Mouse (Mus musculus): ENCODE data around the gene Car12. TPM values are rescaled to one million over a fixed set of nuclear protein-coding genes. Genes with fewer than 3 reads are reported as not detected.
A peak's percentile ranks its signal among the peaks of the same experiment; 100 is the strongest.

Car12 gene
- polyA plus RNA-seq, 1 experiment from 2014 or later: 7.9 TPM

DNA sequence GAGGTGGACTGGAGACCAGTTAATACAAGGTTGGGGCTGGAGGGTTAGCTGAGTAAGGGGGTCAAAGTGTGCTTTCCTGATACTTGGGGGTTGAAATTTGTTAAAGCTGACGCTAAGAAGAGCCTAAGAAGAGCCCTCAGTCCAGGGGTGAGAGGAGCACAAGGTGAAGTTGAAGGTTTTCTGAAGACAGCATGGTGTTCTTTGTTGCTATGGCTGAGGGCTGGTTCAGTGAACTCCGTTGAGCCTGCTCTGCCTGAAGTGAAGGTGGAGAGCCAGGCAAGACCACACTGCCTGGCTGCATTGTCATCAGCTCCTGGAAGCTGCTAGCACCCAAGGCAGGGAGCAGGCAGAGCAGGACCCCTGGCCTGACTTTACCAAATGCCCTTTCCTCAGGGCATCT lies 1.9 kb downstream of the Car12 start:
- no peak for ATAC-seq (ENCODE audit: insufficient number of reproducible peaks, insufficient read depth, low FRiP score, low TSS enrichment)
- Histone ChIP-seq H3K27ac (no peak overlapping the region), H3K27me3 (peaks cover 7% of the 10 kb centered on the region), H3K4me3 (no peak overlapping the region), H3K4me1 (peaks cover 11% of the 10 kb centered on the region; the same call in 1 of the 2 replicates), H3K4me2 (replicated peaks) (no peak overlapping the region), H3K9ac (no peak overlapping the region), H3K9me3 (no peaks in the 10 kb centered on the region), H3K36me3 (no peaks in the 10 kb centered on the region)
- WGBS: 78% methylated on average over 2 of the region's 2 CpGs

- Histone ChIP-seq H3K4me1 (peaks cover 11% of the 10 kb centered on the region; the same call in 1 of the 2 replicates), H3K36me3 (no peaks in the 10 kb centered on the region), H3K9ac (no peak overlapping the region), H3K9me3 (no peaks in the 10 kb centered on the region), H3K27ac (no peak overlapping the region), H3K27me3 (peaks cover 7% of the 10 kb centered on the region), H3K4me2 (replicated peaks) (no peak overlapping the region), H3K4me3 (no peak overlapping the region)
- WGBS: 89% methylated on average over 3 of the region's 3 CpGs
- ATAC-seq (ENCODE audit: insufficient number of reproducible peaks, insufficient read depth, low FRiP score, low TSS enrichment): no peak
These were observed 3.0 kb downstream of the Car12 start for GRCm38 (mm10) chr9:66716533-66716932.

- Histone ChIP-seq H3K4me3 (no peak overlapping the region), H3K27ac (no peak overlapping the region), H3K4me1 (peaks cover 15% of the 10 kb centered on the region; the same call in 1 of the 2 replicates), H3K27me3 (no peaks in the 10 kb centered on the region), H3K9ac (no peak overlapping the region), H3K36me3 (no peaks in the 10 kb centered on the region), H3K9me3 (no peaks in the 10 kb centered on the region), H3K4me2 (replicated peaks) (no peak overlapping the region)
- ATAC-seq (ENCODE audit: insufficient number of reproducible peaks, insufficient read depth, low FRiP score, low TSS enrichment): no peak
- WGBS: 91% methylated on average over 8 of the region's 8 CpGs
These were observed 7.4 kb downstream of the Car12 start for GRCm38 (mm10) chr9:66720686-66721450.

GRCm38 (mm10) chr9:66722187-66722868 lies 8.8 kb downstream of the Car12 start:
- H3K36me3 ChIP-seq: no peaks in the 10 kb centered on the region
- no peaks in the 10 kb centered on the region for H3K27me3 ChIP-seq
- H3K4me2 ChIP-seq (replicated peaks): no peak overlapping the region
- H3K4me1 ChIP-seq: peaks cover 27% of the 10 kb centered on the region; the same call in 1 of the 2 replicates
- 59% methylated on average over 5 of the region's 5 CpGs for WGBS
- no peak overlapping the region for H3K4me3 ChIP-seq
- ATAC-seq (ENCODE audit: insufficient number of reproducible peaks, insufficient read depth, low FRiP score, low TSS enrichment): 0 out of 2 replicates have a peak, but pooled peaks have one; percentile 37
- H3K9ac ChIP-seq: no peak overlapping the region
- no peaks in the 10 kb centered on the region for H3K9me3 ChIP-seq
- peak overlapping the region; percentile 75 for H3K27ac ChIP-seq

DNA sequence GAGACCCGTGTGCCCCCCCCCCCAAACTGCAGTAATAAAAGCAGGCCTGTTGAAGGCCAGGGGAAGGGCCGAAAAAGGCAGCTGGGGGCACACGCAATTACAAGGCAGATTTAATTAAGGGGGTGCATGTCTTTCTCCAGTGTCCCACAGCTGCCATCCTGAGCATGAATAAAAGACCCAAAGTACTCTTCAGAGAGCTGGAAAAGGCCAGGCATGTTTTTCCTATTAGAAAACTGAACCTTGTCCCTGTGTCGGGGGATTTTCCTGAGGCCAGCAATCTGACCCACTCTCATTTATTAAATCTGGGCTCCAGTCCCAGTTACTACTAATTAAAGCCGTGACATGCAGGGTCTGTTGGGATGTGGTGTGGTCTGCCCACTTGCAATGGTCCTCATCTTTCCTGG lies 9.4 kb downstream of the Car12 start:
- ATAC-seq (ENCODE audit: insufficient number of reproducible peaks, insufficient read depth, low FRiP score, low TSS enrichment): peak; percentile 26; the same call in 1 of the 2 replicates
- Histone ChIP-seq H3K9ac (no peak overlapping the region), H3K36me3 (no peaks in the 10 kb centered on the region), H3K4me1 (peaks cover 27% of the 10 kb centered on the region; the same call in 1 of the 2 replicates), H3K9me3 (no peaks in the 10 kb centered on the region), H3K27ac (peak overlapping the region; percentile 75), H3K4me2 (replicated peaks) (no peak overlapping the region), H3K4me3 (no peak overlapping the region), H3K27me3 (no peaks in the 10 kb centered on the region)
- 13% methylated on average over 5 of the region's 5 CpGs for WGBS

GRCm38 (mm10) chr9:66725591-66725990 lies 12.1 kb downstream of the Car12 start:
- WGBS: 81% methylated on average over 3 of the region's 3 CpGs
- no peaks in the 10 kb centered on the region for H3K27me3 ChIP-seq
- no peaks in the 10 kb centered on the region for H3K36me3 ChIP-seq
- H3K4me2 ChIP-seq (replicated peaks): no peak overlapping the region
- H3K9me3 ChIP-seq: no peaks in the 10 kb centered on the region
- no peak overlapping the region for H3K9ac ChIP-seq
- no peak for ATAC-seq (ENCODE audit: insufficient number of reproducible peaks, insufficient read depth, low FRiP score, low TSS enrichment)
- H3K27ac ChIP-seq: no peak overlapping the region
- H3K4me1 ChIP-seq: peaks cover 27% of the 10 kb centered on the region; the same call in 1 of the 2 replicates
- no peak overlapping the region for H3K4me3 ChIP-seq

DNA sequence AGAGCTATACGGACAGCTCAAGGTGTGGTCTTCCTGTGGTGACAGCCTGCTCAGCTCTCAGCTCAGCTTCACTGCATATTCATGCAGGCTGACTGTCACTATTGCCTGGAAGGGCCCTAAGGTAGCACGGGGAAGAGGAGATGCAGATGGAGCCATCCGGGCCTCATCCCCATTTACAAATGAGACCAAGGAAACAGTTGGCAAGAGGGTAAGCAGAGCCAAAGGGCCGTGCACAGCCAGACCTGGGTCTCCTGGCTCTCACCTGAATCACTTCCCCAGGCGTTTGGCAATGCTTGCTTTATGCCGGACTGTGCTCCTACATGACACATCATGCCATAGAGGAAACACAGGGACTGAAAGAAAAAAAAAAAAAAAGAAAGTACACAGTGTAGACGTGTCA lies 13.8 kb downstream of the Car12 start:
- WGBS: 70% methylated on average over 7 of the region's 7 CpGs
- Histone ChIP-seq H3K4me2 (replicated peaks) (no peak overlapping the region), H3K27me3 (no peaks in the 10 kb centered on the region), H3K36me3 (no peaks in the 10 kb centered on the region), H3K9me3 (no peaks in the 10 kb centered on the region), H3K9ac (no peak overlapping the region), H3K4me3 (no peak overlapping the region), H3K4me1 (peaks cover 25% of the 10 kb centered on the region; the same call in 1 of the 2 replicates), H3K27ac (no peak overlapping the region)
- ATAC-seq (ENCODE audit: insufficient number of reproducible peaks, insufficient read depth, low FRiP score, low TSS enrichment): no peak

DNA sequence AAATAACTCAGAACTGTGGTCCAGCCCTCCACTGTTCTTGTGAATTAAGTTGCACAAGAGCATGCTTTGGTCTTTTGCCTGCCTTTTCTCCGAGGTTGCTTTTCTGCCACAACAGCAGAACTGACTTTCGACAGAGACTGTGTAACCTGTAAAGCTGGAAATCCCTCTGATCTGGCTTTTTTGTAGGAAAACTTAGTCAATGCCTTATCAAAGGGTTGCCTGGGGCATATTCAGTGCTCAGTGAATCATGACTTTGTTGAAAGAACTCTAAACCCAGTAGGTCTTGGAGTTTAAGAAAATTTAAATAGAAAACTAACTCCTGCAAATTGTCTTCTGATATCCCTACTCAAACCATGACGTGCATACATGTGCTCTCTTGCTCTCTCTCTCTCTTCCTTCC lies 17.1 kb downstream of the Car12 start:
- Histone ChIP-seq H3K4me3 (no peak overlapping the region), H3K27me3 (no peaks in the 10 kb centered on the region), H3K36me3 (no peaks in the 10 kb centered on the region), H3K27ac (no peak overlapping the region), H3K4me1 (peaks cover 19% of the 10 kb centered on the region; the same call in 1 of the 2 replicates), H3K4me2 (replicated peaks) (no peak overlapping the region), H3K9ac (no peak overlapping the region), H3K9me3 (no peaks in the 10 kb centered on the region)
- no peak for ATAC-seq (ENCODE audit: insufficient number of reproducible peaks, insufficient read depth, low FRiP score, low TSS enrichment)
- WGBS: 48% methylated on average over 3 of the region's 3 CpGs

- WGBS: 71% methylated on average over 7 of the region's 7 CpGs
- Histone ChIP-seq H3K36me3 (no peaks in the 10 kb centered on the region), H3K4me3 (no peak overlapping the region), H3K27ac (no peak overlapping the region), H3K9me3 (no peaks in the 10 kb centered on the region), H3K4me2 (replicated peaks) (no peak overlapping the region), H3K27me3 (no peaks in the 10 kb centered on the region), H3K4me1 (peaks cover 17% of the 10 kb centered on the region; the same call in 1 of the 2 replicates), H3K9ac (no peak overlapping the region)
- ATAC-seq (ENCODE audit: insufficient number of reproducible peaks, insufficient read depth, low FRiP score, low TSS enrichment): no peak
These were observed 17.8 kb downstream of the Car12 start for GRCm38 (mm10) chr9:66731284-66731683.

DNA sequence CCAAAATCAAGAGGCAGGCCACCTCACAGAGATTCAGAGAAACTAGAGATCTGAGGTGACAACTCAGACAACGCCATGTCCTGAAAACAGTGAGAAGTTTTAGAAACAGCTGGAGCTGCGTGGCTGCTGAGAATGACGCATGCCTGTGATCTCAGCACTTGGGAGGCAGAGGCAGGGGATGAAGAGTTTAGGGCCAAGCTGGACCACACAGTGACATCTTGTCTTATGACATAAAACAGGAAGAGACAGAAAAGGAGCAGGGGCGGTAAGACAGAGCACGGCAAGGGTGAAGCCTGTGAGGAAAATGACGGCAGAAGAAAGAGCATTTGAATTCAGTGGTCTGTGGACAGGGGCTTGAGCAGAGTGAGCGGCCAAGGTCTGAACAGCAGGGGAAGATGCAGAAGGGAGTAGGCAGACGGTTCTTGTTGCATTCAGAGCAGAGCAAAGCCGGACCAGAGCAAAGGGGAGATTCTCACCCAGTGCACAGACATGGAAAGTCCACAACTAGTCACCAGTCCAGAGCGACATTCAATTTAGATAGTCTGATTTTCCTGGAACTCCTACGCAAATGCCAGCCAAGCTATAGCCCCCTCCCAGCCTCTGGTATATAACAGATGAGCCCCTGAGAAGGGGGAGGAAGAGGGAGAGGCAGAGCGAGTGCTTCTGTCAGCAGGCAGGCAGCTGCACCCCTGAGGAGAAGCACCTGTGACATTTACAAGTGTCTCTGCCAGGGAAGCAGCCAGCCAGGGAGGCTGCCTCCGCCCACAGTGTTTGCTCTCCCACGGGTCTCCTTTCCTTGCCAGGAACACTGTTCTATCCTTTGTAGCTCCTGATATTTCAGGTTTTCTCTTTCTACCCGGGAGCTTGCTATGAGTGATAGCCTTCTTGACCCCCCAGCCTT lies 19.6 kb downstream of the Car12 start:
- Histone ChIP-seq H3K36me3 (no peaks in the 10 kb centered on the region), H3K9me3 (no peaks in the 10 kb centered on the region), H3K27me3 (no peaks in the 10 kb centered on the region), H3K9ac (no peak overlapping the region), H3K4me1 (0 out of 2 replicates have a peak, but pooled peaks cover 6% of the 10 kb centered on the region), H3K27ac (no peak overlapping the region), H3K4me3 (no peak overlapping the region), H3K4me2 (replicated peaks) (no peak overlapping the region)
- no peak for ATAC-seq (ENCODE audit: insufficient number of reproducible peaks, insufficient read depth, low FRiP score, low TSS enrichment)
- 50% methylated on average over 15 of the region's 15 CpGs for WGBS

DNA sequence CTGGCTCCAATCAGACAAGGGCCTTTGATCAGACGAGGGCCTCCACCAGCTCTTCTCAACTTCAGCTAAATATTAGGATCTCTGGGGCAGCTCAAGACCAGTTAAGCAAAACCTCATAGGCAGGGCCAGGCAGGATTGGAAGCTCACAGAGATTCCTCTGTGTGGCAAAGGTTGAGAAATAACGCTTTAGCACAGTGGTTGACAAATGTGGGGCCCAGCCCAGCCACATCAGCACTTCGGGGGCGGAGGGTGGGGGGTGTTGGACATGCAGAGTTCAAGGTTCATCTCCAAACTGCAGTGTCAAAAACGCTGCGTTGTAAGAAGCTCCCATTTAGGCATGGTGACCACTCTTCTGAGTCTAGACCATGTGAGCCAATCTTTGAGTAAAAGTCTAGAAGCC lies 21.1 kb downstream of the Car12 start:
- Histone ChIP-seq H3K4me1 (0 out of 2 replicates have a peak, but pooled peaks cover 6% of the 10 kb centered on the region), H3K27me3 (no peaks in the 10 kb centered on the region), H3K9me3 (no peaks in the 10 kb centered on the region), H3K4me3 (no peak overlapping the region), H3K9ac (no peak overlapping the region), H3K4me2 (replicated peaks) (no peak overlapping the region), H3K27ac (no peak overlapping the region), H3K36me3 (no peaks in the 10 kb centered on the region)
- 86% methylated on average over 6 of the region's 6 CpGs for WGBS
- ATAC-seq (ENCODE audit: insufficient number of reproducible peaks, insufficient read depth, low FRiP score, low TSS enrichment): no peak
